Mouse (Mus musculus): ENCODE results near the gene Glcci1. TPM values are rescaled to one million over a fixed set of nuclear protein-coding genes. Genes with fewer than 3 reads are reported as not detected.

Glcci1 gene
- 100 to 1,000 TPM; 134 to 150 TPM for total RNA-seq (2021)

- peak in 1 of 2 experiments; percentile 83 for DNase-seq (ENCODE audit: low spot score in 2 of 2)
- intact Hi-C loops (cut with DNase I): no loop called here
These were observed at the start of gene Glcci1 for GRCm38 (mm10) chr6:8509551-8509950. Glcci1 (plus strand) TSS chr6:8509600.

GRCm38 (mm10) chr6:8462447-8462846 lies 47.0 kb upstream of the Glcci1 start:
- no peak for DNase-seq (ENCODE audit: low spot score in 2 of 2)
- intact Hi-C loops (cut with DNase I): no loop called here

- no peak for DNase-seq (ENCODE audit: low spot score in 2 of 2)
- intact Hi-C loops (cut with DNase I): no loop called here
These were observed 44.0 kb upstream of the Glcci1 start for GRCm38 (mm10) chr6:8465388-8465787.

GRCm38 (mm10) chr6:8465985-8466384 lies 43.4 kb upstream of the Glcci1 start:
- no peak for DNase-seq (ENCODE audit: low spot score in 2 of 2)
- intact Hi-C loops (cut with DNase I): no loop called here

GRCm38 (mm10) chr6:8467667-8468337 lies 41.6 kb upstream of the Glcci1 start:
- intact Hi-C loops (cut with DNase I): no loop called here
- DNase-seq (ENCODE audit: low spot score in 2 of 2): no peak

GRCm38 (mm10) chr6:8469918-8470317 lies 39.5 kb upstream of the Glcci1 start:
- DNase-seq (ENCODE audit: low spot score in 2 of 2): no peak
- intact Hi-C loops (cut with DNase I): no loop called here

- intact Hi-C loops (cut with DNase I): no loop called here
These were observed 37.3 kb upstream of the Glcci1 start for GRCm38 (mm10) chr6:8472125-8472524.

GRCm38 (mm10) chr6:8472915-8473314 lies 36.5 kb upstream of the Glcci1 start:
- DNase-seq (ENCODE audit: low spot score in 2 of 2): no peak

More at GRCm38 (mm10) chr6:8472125-8472524, 37.3 kb upstream of the Glcci1 start:
- DNase-seq (ENCODE audit: low spot score in 2 of 2): no peak

GRCm38 (mm10) chr6:8473498-8473897 lies 35.9 kb upstream of the Glcci1 start:
- intact Hi-C loops (cut with DNase I): no loop called here
- DNase-seq (ENCODE audit: low spot score in 2 of 2): no peak

More at GRCm38 (mm10) chr6:8472915-8473314, 36.5 kb upstream of the Glcci1 start:
- intact Hi-C loops (cut with DNase I): no loop called here

GRCm38 (mm10) chr6:8474316-8474715 lies 35.1 kb upstream of the Glcci1 start:
- intact Hi-C loops (cut with DNase I): no loop called here

GRCm38 (mm10) chr6:8474820-8475219 lies 34.6 kb upstream of the Glcci1 start:
- DNase-seq (ENCODE audit: low spot score in 2 of 2): no peak
- intact Hi-C loops (cut with DNase I): no loop called here

More at GRCm38 (mm10) chr6:8474316-8474715, 35.1 kb upstream of the Glcci1 start:
- no peak for DNase-seq (ENCODE audit: low spot score in 2 of 2)

- intact Hi-C loops (cut with DNase I): no loop called here
These were observed 30.2 kb upstream of the Glcci1 start for GRCm38 (mm10) chr6:8479176-8479575.

GRCm38 (mm10) chr6:8484437-8485275 lies 24.7 kb upstream of the Glcci1 start:
- no peak for DNase-seq (ENCODE audit: low spot score in 2 of 2)
- intact Hi-C loops (cut with DNase I): no loop called here

More at GRCm38 (mm10) chr6:8479176-8479575, 30.2 kb upstream of the Glcci1 start:
- DNase-seq (ENCODE audit: low spot score in 2 of 2): no peak

- intact Hi-C loops (cut with DNase I): no loop called here
These were observed 23.8 kb upstream of the Glcci1 start for GRCm38 (mm10) chr6:8485414-8486175.

GRCm38 (mm10) chr6:8486391-8487043 lies 22.9 kb upstream of the Glcci1 start:
- no peak for DNase-seq (ENCODE audit: low spot score in 2 of 2)
- intact Hi-C loops (cut with DNase I): no loop called here

More at GRCm38 (mm10) chr6:8485414-8486175, 23.8 kb upstream of the Glcci1 start:
- no peak for DNase-seq (ENCODE audit: low spot score in 2 of 2)

- intact Hi-C loops (cut with DNase I): no loop called here
These were observed 22.2 kb upstream of the Glcci1 start for GRCm38 (mm10) chr6:8487044-8487853.

GRCm38 (mm10) chr6:8488249-8488648 lies 21.2 kb upstream of the Glcci1 start:
- DNase-seq (ENCODE audit: low spot score in 2 of 2): no peak
- intact Hi-C loops (cut with DNase I): no loop called here

More at GRCm38 (mm10) chr6:8487044-8487853, 22.2 kb upstream of the Glcci1 start:
- DNase-seq (ENCODE audit: low spot score in 2 of 2): no peak

- intact Hi-C loops (cut with DNase I): no loop called here
- DNase-seq (ENCODE audit: low spot score in 2 of 2): no peak
These were observed 20.1 kb upstream of the Glcci1 start for GRCm38 (mm10) chr6:8489266-8489665.
